Mouse (Mus musculus): Measurements from ENCODE around the gene Wdr81. TPM values are rescaled to one million over a fixed set of nuclear protein-coding genes. Genes with fewer than 3 reads are reported as not detected.

Gene Wdr81
- polyA plus RNA-seq, 1 experiment from 2014 or later = 7.7 TPM

DNA sequence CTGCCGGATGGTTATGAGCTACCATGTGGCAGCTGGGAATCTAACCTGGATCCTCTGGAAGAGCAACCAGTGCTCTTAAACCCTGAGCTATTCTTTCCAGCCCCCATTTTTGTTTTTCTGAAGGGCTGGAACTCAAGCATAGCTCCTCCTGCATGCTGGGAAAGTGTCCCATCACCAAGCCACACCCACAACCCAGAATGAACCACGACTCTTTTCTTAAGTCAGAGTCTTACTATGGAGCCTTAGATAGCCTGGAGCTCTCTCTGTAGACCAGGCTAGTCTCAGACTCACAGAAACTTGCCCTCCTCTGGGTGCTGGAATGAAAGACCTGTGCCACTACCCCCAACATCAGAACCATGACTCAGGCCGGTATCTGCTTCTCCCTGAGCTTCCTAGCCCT, 5.9 kb downstream of the Wdr81 start:
- no peaks in the 10 kb centered on the region for H3K27me3 ChIP-seq
- no peak overlapping the region for H3K4me3 ChIP-seq
- peaks cover 27% of the 10 kb centered on the region for H3K36me3 ChIP-seq
- 93% methylated on average over 3 of the region's 3 CpGs for WGBS
- H3K9me3 ChIP-seq = no peaks in the 10 kb centered on the region
- no peak overlapping the region for H3K9ac ChIP-seq (replicated peaks)
- no peak overlapping the region for H3K27ac ChIP-seq (replicated peaks)
- H3K4me1 ChIP-seq = peaks cover 15% of the 10 kb centered on the region
- no peak for ATAC-seq (replicated peaks)
- no peak overlapping the region for H3K4me2 ChIP-seq (replicated peaks)

DNA sequence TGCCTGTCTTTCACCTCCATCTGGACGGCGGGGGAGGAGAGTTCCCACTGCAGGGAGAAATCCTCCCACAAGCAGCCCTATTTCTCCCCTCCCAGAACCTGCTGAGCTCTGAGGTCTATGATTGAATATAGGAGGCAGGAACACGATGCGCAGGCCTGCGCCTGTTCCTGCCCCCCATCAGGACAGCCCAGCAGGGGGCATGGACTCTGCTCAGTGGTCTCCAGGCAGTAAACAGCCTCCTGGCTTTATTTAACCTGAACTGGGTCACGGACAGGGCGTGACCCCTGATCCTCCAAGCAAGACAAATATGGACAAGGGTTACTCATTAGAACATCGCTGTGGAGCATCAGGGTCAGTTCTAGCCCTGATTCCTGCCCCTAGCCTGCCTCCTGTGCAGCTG, 10.8 kb downstream of the Wdr81 start:
- Histone ChIP-seq H3K27me3 (no peaks in the 10 kb centered on the region), H3K4me1 (no peaks in the 10 kb centered on the region), H3K4me3 (no peak overlapping the region), H3K9me3 (no peaks in the 10 kb centered on the region), H3K36me3 (peaks cover 34% of the 10 kb centered on the region), H3K9ac (replicated peaks) (no peak overlapping the region), H3K4me2 (replicated peaks) (no peak overlapping the region), H3K27ac (replicated peaks) (no peak overlapping the region)
- ATAC-seq (replicated peaks) = no peak
- WGBS = 56% methylated on average over 8 of the region's 8 CpGs

DNA sequence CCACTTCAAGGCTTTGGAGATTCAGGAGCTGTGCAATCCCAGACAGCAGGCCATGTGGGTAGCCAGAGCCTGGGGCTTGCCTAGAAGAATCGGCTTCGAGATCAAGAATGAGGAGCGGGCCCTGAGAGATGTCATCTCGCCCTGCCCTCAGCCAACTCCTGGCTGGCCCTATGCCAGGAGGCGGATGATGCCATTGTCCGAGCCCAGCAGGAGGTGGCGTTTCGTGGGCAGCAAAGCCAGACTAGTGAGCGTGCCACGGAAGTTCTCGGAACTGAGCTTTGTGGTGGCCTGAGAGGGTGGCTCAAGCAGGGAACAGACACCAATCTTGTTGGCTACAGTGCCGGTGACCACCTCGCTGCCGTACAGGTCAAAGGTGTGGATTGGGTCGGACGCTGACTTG, 12.9 kb downstream of the Wdr81 start:
- no peaks in the 10 kb centered on the region for H3K4me1 ChIP-seq

DNA sequence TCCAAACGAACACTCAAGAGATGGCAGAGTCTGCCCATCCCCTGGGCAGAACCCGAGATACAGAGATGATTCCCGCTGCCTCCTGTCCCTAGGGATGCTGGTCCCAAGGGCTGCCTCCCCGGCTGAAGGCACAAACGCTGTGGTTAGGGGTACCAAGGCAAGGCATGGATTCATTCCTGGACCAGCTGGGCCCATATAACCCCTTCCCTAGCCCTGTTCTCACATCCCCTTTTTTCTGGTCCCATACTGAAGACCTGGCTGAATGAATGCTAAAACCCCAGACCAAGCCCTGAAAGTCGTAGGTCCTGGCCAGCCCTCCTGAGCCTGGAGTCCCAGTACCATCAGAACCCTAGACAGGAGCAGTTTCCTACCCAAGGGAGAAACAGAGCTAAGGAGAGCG, 13.5 kb downstream of the Wdr81 start:
- Histone ChIP-seq H3K27me3 (no peaks in the 10 kb centered on the region), H3K4me1 (no peaks in the 10 kb centered on the region), H3K27ac (replicated peaks) (no peak overlapping the region), H3K4me2 (replicated peaks) (no peak overlapping the region), H3K4me3 (no peak overlapping the region), H3K36me3 (peaks cover 16% of the 10 kb centered on the region), H3K9me3 (no peaks in the 10 kb centered on the region), H3K9ac (replicated peaks) (no peak overlapping the region)
- WGBS = 86% methylated on average over 7 of the region's 7 CpGs
- no peak for ATAC-seq (replicated peaks)

More for the DNA sequence above, 12.9 kb downstream of the Wdr81 start:
- H3K9me3 ChIP-seq = no peaks in the 10 kb centered on the region
- WGBS = 60% methylated on average over 16 of the region's 16 CpGs
- H3K27ac ChIP-seq (replicated peaks) = no peak overlapping the region
- H3K4me3 ChIP-seq = no peak overlapping the region
- H3K27me3 ChIP-seq = no peaks in the 10 kb centered on the region
- H3K4me2 ChIP-seq (replicated peaks) = no peak overlapping the region
- no peak for ATAC-seq (replicated peaks)
- peaks cover 17% of the 10 kb centered on the region for H3K36me3 ChIP-seq
- no peak overlapping the region for H3K9ac ChIP-seq (replicated peaks)

DNA sequence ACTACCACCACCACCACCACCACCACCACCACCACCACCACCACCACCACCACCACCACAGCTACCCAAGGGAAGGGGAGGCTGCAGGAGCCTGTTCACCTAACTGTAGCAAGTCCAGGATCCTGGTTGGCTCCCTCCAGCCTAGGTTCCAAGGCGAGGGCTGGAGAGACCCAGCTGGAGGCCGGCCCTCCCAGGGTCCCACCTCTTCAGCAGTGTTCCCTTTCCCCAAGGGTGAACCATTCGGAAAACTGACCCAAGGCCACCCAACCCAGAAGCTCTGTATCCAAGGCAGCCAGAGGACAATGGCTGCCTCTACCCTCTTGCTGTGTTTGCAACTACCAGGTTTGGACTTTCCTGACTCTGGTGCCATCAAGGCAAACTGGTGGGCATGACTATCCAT, 14.6 kb downstream of the Wdr81 start:
- ATAC-seq (replicated peaks) = no peak
- 85% methylated on average over 3 of the region's 3 CpGs for WGBS
- no peaks in the 10 kb centered on the region for H3K9me3 ChIP-seq
- no peak overlapping the region for H3K9ac ChIP-seq (replicated peaks)
- H3K36me3 ChIP-seq = peaks cover 14% of the 10 kb centered on the region
- no peak overlapping the region for H3K27ac ChIP-seq (replicated peaks)
- H3K27me3 ChIP-seq = no peaks in the 10 kb centered on the region
- no peaks in the 10 kb centered on the region for H3K4me1 ChIP-seq
- no peak overlapping the region for H3K4me3 ChIP-seq
- H3K4me2 ChIP-seq (replicated peaks) = no peak overlapping the region

DNA sequence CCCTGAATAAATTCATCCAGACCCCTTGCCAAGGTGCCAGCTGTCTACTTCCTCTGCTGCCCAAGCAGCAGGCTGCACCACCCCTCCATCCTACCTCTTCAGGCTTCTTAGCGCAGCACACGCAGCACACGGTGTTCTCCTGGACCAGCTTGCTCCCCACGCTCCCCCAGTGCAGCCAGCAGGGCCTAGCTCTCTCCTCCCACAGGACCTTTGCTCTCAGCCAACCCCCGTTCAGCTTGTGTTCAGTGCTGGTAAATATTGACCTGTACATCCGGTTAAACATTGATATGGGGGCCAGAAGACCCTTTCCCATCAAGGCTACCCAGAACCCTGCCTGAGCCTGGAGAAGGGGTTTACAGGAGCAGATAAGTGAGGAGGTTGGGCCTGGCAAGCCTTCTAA, 15.2 kb downstream of the Wdr81 start, which contains the start of gene Serpinf2:
Gene Serpinf2, minus strand, starts transcription at position 229 of the 400 bp plus-strand sequence.
- H3K9me3 ChIP-seq = no peaks in the 10 kb centered on the region
- no peak for ATAC-seq (replicated peaks)
- H3K27ac ChIP-seq (replicated peaks) = no peak within 1 kb of the TSS
- no peak within 1 kb of the TSS for H3K4me3 ChIP-seq
- no peaks in the 10 kb centered on the region for H3K27me3 ChIP-seq
- H3K9ac ChIP-seq (replicated peaks) = no peak within 1 kb of the TSS
- H3K4me2 ChIP-seq (replicated peaks) = no peak within 1 kb of the TSS
- 92% methylated on average over 6 of the region's 6 CpGs for WGBS
- no peaks in the 10 kb centered on the region for H3K4me1 ChIP-seq
- peaks cover 12% of the 10 kb centered on the region; the same call in 1 of the 2 replicates for H3K36me3 ChIP-seq

DNA sequence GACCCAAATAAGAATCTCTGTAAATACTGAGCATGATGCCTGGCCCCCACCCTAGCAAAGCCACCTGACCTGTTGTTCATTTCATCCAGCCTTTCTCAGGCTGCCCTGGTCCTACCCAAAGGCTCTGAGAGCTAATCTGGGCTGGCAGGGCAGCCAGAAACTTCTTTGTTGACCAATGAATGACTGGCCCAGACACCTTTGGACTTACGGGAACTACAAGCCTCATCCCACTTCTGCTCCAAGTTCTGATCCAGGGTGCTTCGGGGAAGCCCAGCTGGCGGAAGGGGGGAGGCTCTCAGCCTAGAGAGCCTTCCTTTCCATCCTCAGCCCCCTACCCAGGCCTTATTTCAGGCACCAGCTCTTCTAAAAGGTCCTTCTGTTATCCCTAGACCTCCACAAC, 15.7 kb downstream of the Wdr81 start:
- no peaks in the 10 kb centered on the region for H3K9me3 ChIP-seq
- no peak overlapping the region for H3K9ac ChIP-seq (replicated peaks)
- H3K36me3 ChIP-seq = peaks cover 9% of the 10 kb centered on the region; the same call in 1 of the 2 replicates
- no peak for ATAC-seq (replicated peaks)
- no peak overlapping the region for H3K4me3 ChIP-seq
- no peak overlapping the region for H3K4me2 ChIP-seq (replicated peaks)
- WGBS = 85% methylated on average over 3 of the region's 3 CpGs
- H3K27ac ChIP-seq (replicated peaks) = no peak overlapping the region
- no peaks in the 10 kb centered on the region for H3K4me1 ChIP-seq
- H3K27me3 ChIP-seq = no peaks in the 10 kb centered on the region

DNA sequence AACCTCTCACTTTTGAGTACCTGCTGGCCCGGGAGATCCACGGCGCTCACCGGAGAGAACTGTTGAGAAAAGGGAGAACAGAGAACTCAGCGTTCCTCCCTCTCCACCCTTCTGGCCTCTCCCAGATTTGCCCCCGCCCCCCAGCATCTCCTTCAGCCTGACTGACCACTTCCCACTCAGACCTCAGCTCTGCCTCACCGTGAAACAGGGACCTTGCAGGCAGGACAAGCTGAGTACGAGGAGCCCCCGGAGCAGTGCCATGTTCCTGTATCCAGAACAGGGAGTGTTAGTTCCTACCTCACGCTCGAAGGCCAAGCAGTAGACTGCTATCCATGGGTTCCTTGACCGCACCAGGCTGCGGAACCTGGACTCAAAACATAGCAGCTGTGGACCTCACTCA, 16.3 kb downstream of the Wdr81 start:
- Histone ChIP-seq H3K27me3 (no peaks in the 10 kb centered on the region), H3K36me3 (peaks cover 9% of the 10 kb centered on the region; the same call in 1 of the 2 replicates), H3K9ac (replicated peaks) (no peak overlapping the region), H3K9me3 (no peaks in the 10 kb centered on the region), H3K27ac (replicated peaks) (no peak overlapping the region), H3K4me3 (no peak overlapping the region), H3K4me1 (no peaks in the 10 kb centered on the region), H3K4me2 (replicated peaks) (no peak overlapping the region)
- ATAC-seq (replicated peaks) = no peak
- 79% methylated on average over 13 of the region's 13 CpGs for WGBS

DNA sequence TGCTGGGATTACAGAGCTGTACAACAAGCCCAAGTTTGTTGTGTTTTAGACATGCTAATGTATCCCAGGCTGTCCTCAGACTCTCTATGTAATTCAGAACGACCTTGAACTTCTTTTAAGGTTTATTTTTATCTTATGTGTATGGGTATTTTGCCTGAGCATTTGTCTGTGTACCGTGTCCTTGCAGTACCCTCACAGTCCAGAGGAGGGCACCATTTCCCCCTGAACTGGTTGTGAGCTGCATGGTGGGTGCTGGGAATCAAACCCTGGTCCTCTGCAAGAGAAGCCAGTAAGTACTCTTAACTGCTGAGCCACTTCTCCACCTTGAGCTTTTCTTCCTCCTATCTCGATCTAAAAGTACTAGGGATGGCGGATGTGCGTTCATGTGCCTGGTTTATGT, 20.4 kb downstream of the Wdr81 start:
- no peak overlapping the region for H3K4me3 ChIP-seq
- H3K4me2 ChIP-seq (replicated peaks) = no peak overlapping the region
- no peaks in the 10 kb centered on the region for H3K9me3 ChIP-seq
- no peak for ATAC-seq (replicated peaks)
- no peaks in the 10 kb centered on the region for H3K36me3 ChIP-seq
- no peak overlapping the region for H3K9ac ChIP-seq (replicated peaks)
- WGBS = 91% methylated on average over 5 of the region's 5 CpGs
- H3K27ac ChIP-seq (replicated peaks) = no peak overlapping the region
- no peaks in the 10 kb centered on the region for H3K27me3 ChIP-seq
- peaks cover 18% of the 10 kb centered on the region for H3K4me1 ChIP-seq

DNA sequence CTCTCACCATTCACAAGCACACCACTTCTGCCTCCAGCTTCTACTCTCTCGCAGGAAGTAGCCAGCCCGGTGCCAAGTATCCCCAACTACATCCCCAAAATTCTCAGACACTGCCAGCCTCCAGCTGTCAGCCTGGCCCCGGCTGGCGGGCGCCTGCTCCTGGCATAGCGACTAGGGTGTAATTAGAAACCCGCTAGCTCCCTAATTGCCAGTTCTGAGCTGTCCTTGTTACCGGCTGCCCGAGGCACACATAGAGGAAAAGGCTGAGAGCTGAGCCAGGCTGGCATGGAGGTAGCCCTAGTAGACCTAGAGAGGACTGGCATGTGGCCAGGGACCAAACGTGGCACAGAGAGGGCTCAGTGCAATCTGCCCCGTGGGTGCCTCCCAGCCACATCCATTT, 23.2 kb downstream of the Wdr81 start:
- H3K9me3 ChIP-seq = no peaks in the 10 kb centered on the region
- H3K36me3 ChIP-seq = no peaks in the 10 kb centered on the region
- H3K27ac ChIP-seq (replicated peaks) = peak overlapping the region; percentile 66
- H3K9ac ChIP-seq (replicated peaks) = no peak overlapping the region
- peak; percentile 98 for ATAC-seq (replicated peaks)
- H3K4me3 ChIP-seq = no peak overlapping the region
- WGBS = 21% methylated on average over 11 of the region's 11 CpGs
- H3K4me2 ChIP-seq (replicated peaks) = no peak overlapping the region
- no peaks in the 10 kb centered on the region for H3K27me3 ChIP-seq
- H3K4me1 ChIP-seq = peaks cover 18% of the 10 kb centered on the region

DNA sequence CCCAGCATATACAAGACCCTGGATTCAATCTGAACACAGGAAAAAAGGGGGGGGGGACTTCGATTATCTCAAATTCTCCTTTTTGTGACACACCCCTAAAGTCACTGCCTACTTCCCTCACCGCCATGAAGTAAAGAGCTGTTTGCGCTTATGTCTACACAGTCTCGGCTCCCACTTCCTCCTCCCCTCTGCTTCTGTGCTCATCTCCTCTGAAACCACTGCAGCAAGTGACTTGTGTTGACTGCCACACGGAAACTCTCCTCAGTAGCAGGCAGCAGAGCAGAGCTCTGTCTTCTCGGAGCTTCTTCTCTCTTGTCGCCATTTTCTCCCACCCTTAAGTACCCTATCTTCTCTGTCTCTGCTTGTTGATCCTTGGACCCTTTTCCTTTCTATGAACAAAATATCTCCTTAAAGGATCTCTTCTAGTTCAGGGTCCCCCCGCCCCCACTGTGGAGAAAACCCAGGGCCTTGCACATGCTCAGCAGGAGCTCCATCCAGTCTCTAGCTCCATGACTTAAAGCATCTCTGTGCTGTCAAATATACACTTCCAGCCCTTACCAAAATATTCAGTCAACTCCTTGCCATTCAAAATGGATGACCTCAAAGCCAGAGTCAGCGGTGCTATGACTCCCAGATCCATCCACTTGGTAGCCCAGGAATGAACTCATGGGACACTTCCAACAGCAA, 25.4 kb downstream of the Wdr81 start:
- no peak overlapping the region for H3K9ac ChIP-seq (replicated peaks)
- H3K4me2 ChIP-seq (replicated peaks) = no peak overlapping the region
- no peaks in the 10 kb centered on the region for H3K9me3 ChIP-seq
- no peaks in the 10 kb centered on the region for H3K27me3 ChIP-seq
- ATAC-seq (replicated peaks) = no peak
- H3K4me3 ChIP-seq = no peak overlapping the region
- no peak overlapping the region for H3K27ac ChIP-seq (replicated peaks)
- H3K4me1 ChIP-seq = peaks cover 18% of the 10 kb centered on the region
- 86% methylated on average over 9 of the region's 9 CpGs for WGBS
- no peaks in the 10 kb centered on the region for H3K36me3 ChIP-seq

DNA sequence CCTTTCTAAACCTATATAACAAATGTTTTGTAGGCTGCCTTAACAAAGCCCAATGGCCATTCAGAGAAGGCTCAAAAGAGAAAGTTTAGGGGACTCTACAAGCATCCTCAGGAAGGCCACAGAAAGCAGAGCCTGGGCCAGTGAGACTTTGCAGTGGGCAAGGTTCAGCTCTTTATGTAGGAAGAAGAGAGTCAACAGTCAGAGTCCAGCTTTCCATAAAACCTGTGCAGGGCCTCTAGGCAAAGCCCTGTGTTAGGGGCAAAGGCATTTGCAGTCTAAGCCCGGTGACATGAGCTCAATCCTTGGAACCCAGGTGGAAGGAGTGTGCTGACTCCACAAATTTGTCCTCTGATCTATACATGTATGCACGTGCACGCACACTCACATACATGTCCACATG, 30.1 kb downstream of the Wdr81 start:
- WGBS = 96% methylated on average over 3 of the region's 3 CpGs
- Histone ChIP-seq H3K4me3 (no peak overlapping the region), H3K9me3 (no peaks in the 10 kb centered on the region), H3K27ac (replicated peaks) (no peak overlapping the region), H3K4me1 (no peaks in the 10 kb centered on the region), H3K36me3 (no peaks in the 10 kb centered on the region), H3K9ac (replicated peaks) (no peak overlapping the region), H3K4me2 (replicated peaks) (no peak overlapping the region), H3K27me3 (no peaks in the 10 kb centered on the region)
- no peak for ATAC-seq (replicated peaks)

DNA sequence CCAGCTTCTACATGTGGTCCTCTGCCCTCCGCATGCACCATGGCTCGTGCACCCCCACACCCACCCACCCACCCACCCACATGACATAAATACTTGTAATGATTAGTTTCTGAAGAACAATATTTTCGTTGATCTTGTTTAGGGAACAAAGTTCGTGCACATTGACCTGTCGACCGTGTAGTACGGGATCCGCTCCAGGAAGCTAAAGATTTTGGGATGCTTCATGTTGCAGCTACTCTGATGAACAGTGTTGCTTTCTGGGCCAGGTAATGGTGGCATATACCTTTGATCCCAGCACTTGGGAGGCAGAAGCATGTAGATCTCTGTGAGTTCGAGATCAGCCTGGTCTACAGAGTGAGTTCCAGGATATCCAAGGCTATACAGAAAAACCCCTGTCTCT, 30.5 kb downstream of the Wdr81 start:
- Histone ChIP-seq H3K4me3 (no peak overlapping the region), H3K9me3 (no peaks in the 10 kb centered on the region)
- ATAC-seq (replicated peaks) = no peak

More for the DNA sequence above, 30.5 kb downstream of the Wdr81 start:
- no peak overlapping the region for H3K4me2 ChIP-seq (replicated peaks)
- H3K4me1 ChIP-seq = no peaks in the 10 kb centered on the region
- no peak overlapping the region for H3K9ac ChIP-seq (replicated peaks)
- H3K27me3 ChIP-seq = no peaks in the 10 kb centered on the region
- H3K27ac ChIP-seq (replicated peaks) = no peak overlapping the region
- WGBS = 92% methylated on average over 9 of the region's 9 CpGs
- no peaks in the 10 kb centered on the region for H3K36me3 ChIP-seq

Measured in forebrain, embryonic 15.5 days (tissue).